Mouse (Mus musculus) right cerebral cortex, postnatal 10 days (tissue): ENCODE results near the gene Mag.
A peak's percentile ranks its signal among the peaks of the same experiment; 100 is the strongest.

Experiments used
- DNase-seq, 2 experiments: peaks; one replicate each; pipeline ENCODE4 v3.0.0; 2021; ENCODE audit warnings: low spot score in 2 of 2

Gene Mag

DNA sequence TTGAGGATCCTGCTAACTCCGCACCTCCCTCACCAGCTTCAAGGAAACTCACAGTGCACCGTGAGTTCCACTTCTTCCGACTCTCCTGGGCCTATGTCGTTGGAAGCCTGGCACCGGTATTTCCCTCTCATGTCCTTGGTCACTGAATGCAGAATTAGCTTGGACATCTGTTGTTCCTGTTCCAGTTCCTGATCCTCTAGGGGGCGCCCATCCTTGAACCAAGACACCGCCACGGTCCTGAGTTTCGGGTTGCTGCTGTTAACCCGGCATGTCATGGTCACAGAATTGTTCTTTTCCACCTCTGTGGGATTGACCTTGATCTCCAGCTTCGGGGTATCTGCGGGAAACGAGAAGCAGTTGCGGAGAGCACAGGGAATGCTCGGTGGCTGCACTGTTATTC is 41.6 kb downstream of the Mag start:
- peak; percentile 57 to 74 for DNase-seq

DNA sequence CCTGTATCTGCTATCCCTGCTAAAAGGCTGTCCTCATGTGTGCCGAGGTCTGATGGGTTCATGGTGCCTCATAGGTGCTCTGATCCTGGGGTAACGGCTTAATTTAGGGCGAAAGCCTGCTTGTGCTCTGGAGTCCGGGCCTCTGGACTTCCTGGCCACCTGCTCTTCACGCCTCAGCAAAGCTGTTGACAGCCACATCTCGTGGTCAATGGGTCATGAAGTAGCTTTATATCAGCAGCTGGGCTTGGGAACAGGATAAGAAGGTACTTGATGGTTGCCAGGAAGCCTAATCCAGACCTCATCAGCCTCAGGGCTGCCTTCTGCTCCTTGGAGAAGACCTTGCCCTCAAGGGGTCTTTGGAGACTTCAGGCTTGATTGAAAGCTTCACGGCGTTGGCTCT is 51.3 kb downstream of the Mag start:
- DNase-seq: no peak

DNA sequence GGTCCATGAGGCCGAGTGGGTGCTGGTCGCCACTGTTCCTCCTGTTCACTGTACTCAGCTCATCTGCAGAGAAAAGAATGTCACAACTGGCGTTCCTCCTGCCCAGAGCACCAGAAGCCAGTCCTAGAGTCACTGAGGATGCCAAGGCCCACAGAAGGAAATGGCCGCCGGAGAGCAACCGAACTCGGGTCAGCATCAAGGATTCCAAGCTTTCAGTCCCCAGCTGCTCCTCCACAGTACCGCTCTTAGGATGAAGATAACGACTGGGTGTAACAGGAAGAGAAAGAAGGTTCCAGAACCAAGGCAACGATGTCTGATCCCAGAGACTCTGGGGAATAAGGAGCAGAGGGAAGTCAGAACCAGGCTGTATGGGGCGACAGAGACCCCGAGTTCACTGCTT is 53.2 kb downstream of the Mag start, which contains the start of gene Ffar1:
Gene Ffar1 (minus strand): TSS at position 101 of the 400 bp plus-strand sequence.
- no peak for DNase-seq

DNA sequence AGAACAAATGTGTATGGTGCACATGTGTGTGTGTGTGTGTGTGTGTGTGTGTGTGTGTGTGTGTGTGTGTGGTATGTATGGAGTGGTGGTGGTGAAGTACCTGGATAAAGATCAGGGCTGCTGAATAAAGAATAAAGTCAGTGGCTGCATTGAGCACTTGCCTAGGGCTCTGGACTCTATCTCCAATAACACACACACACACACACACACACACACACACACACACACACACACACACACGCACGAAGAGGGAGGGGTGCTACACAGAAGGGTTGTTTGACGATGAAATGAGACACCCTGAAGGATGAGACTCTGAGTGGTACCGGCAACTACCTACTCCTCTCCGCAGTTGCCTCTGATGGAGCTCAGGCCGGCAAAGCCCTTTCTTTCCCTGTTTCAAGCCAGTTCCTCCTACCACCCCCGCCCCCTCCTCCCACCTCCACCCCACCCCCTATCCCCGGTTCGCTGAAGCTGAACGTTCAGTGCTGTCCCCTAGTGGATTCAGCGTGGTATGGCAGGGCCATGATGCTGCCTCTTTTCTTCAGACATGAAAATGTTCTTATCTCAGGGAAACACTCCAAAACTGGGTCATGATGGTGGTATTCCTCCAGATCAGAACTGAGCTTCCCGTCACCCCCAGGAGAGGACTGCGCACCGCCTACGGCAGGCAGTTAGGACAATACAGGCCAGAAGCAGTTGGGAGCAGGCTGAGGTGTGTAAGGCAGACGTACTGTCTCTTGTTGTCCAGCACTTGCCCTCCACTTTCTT is 54.9 kb downstream of the Mag start:
- peak; percentile 66 to 79 for DNase-seq

DNA sequence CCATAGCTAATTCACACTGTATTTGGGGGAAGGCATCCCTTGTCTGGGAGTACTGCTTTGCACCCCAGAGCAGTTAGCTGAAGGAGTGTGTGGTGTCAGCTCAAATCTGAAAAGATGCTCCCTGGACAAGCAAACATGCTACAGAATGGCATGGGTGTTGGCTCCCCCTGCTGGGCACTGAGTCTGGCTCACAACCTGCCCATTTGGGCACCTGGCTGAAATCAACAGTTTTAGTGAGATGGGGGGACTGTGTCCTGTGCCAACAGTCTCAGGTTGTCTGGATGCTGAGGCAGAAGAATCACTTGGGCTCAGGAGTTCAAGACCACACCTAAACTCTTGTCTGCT is 55.4 kb downstream of the Mag start:
- DNase-seq: peak; percentile 83 to 86

DNA sequence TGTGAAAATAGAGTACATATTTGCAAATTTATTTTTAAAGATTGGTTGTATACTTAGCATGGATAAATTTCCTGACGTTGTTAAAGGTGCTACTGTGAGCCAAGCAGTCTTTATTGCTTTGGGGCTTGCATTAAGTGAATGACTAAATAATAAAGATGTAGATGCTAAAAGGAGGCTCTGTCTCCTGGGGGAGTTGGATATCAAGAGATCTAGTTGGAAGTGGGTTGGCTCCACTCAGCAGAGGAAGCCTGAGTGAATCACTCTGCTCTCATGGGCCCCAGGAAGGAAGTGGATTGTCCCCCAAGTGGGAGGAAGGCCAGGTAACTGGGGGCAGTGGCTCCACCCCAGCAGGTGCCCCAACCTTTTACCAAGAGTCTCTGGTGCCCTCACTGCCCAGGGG is 56.9 kb downstream of the Mag start:
- DNase-seq: no peak

DNA sequence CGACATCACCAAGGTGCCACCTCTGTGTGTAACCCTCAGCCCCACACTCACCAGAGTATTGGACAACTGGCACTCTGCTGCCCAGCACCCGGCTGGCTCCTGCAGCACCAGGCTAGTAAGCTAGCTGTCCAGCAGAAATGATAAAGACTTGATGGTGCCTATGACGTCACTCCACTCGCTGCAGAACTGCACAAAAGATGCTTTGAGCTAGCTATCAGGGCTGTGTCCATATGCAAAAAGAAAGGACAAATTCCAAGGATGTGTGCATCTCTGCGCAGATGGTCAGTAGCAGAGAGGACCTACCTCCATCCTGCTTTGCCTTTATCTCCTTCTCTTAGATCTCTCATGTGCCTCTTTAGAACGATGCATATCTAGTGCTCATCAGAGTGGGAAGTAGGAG is 58.6 kb downstream of the Mag start, which contains the start of gene Ffar3:
Gene Ffar3 (minus strand): TSS at position 101 of the 400 bp plus-strand sequence.
- no peak for DNase-seq

DNA sequence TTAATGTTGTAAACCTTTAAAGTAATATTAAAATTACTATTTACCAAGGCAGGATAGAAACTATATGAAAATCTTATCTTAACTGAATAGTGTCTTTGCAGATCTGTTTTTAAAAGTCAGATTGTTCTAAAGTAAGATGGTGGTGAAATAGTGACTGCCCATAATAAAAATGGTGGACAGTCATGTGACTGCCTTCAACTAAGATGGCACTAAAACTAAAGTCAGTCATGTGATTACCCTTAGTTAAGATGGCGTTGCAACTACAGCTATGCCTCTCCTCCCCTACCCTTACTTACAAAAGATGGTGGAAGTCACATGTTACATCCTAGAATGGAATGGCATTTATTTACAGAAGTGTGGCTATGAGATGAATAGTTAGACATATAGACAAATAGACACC is 63.3 kb downstream of the Mag start:
- DNase-seq: no peak
